Mouse (Mus musculus) lung, embryonic 14.5 days (tissue): Measurements from ENCODE around the gene Drosha. TPM values are rescaled to one million over a fixed set of nuclear protein-coding genes. Genes with fewer than 3 reads are reported as not detected.

Experiments
- ATAC-seq: fragments of 200-750 bp; cut with Nextera tagmentation; 2 replicates; pipeline ENCODE4 v1.8.0; 2017; ENCODE audit warnings: mild to moderate bottlenecking, moderate TSS enrichment, moderate library complexity; ENCODE audit not compliant: insufficient read depth
- DNase-seq: peaks from one replicate; pipeline ENCODE4 v3.0.0-alpha.2; 2015
- H3K27ac ChIP-seq: fragments of 300-500 bp; sonication (generic); 2 replicates; pipeline ENCODE4 v1.5.1; 2014; ENCODE audit warnings: low read depth, mild to moderate bottlenecking, moderate library complexity
- H3K27me3 ChIP-seq: fragments of 300-500 bp; sonication (generic); 2 replicates; pipeline ENCODE4 v1.6.1; 2014; ENCODE audit warnings: low read length, control low read depth; ENCODE audit not compliant: insufficient read depth
- H3K36me3 ChIP-seq: fragments of 300-500 bp; sonication (generic); 2 replicates; pipeline ENCODE4 v1.6.1; 2014; ENCODE audit warnings: control low read depth; ENCODE audit not compliant: insufficient read depth
- H3K4me1 ChIP-seq: fragments of 300-500 bp; sonication (generic); 2 replicates; pipeline ENCODE4 v1.6.1; 2014; ENCODE audit warnings: antibody characterized with exemption, control low read depth; ENCODE audit not compliant: insufficient read depth
- H3K4me2 ChIP-seq: fragments of 300-500 bp; sonication (generic); 2 replicates; pipeline ENCODE4 v1.6.1; 2014; ENCODE audit warnings: mild to moderate bottlenecking
- H3K4me3 ChIP-seq: fragments of 300-500 bp; sonication (generic); 2 replicates; pipeline ENCODE4 v1.5.1; 2014; ENCODE audit warnings: low read depth, low read length
- H3K9ac ChIP-seq: fragments of 300-500 bp; sonication (generic); 2 replicates; pipeline ENCODE4 v1.6.1; 2014
- H3K9me3 ChIP-seq: fragments of 300-500 bp; sonication (generic); 2 replicates; pipeline ENCODE4 v1.6.1; 2016; ENCODE audit warnings: low read depth, low read length, control low read depth
- CTCF ChIP-seq: IDR thresholded peaks from 2 replicates; pipeline ENCODE4 v1.5.1; 2016; ENCODE audit warnings: antibody characterized with exemption, low read depth
- WGBS: fragments of 180-500 bp; shearing (Covaris S2); extraction: QIAGEN DNeasy Blood & Tissue Kit; methylation state at CpG from one replicate; pipeline ENCODE4 v1.1.7; 2014; 5-methylcytosine and 5-hydroxymethylcytosine counted together
- polyA plus RNA-seq: library from polyadenylated mRNA; unstranded; fragments of >200 nt; fragmentation: Nextera tagmentation; extraction: Ambion mirVana; gene quantifications from 2 replicates; pipeline ENCODE4 v1.2.1, GENCODE M21; 2014

Gene Drosha
- polyA plus RNA-seq, 1 experiment from 2014 or later: 42.3 TPM

- H3K36me3 ChIP-seq: peaks cover 87% of the 10 kb centered on the region
- no peaks in the 10 kb centered on the region for H3K4me1 ChIP-seq
- no peaks in the 10 kb centered on the region for H3K9me3 ChIP-seq
- no peak for ATAC-seq
- no peak overlapping the region for H3K4me2 ChIP-seq
- H3K4me3 ChIP-seq: no peak overlapping the region
- H3K9ac ChIP-seq: no peak overlapping the region
- TF ChIP-seq CTCF: no peak
- 91% methylated on average over 11 of the region's 11 CpGs for WGBS
- H3K27ac ChIP-seq: no peak overlapping the region
- DNase-seq: no peak
- no peaks in the 10 kb centered on the region for H3K27me3 ChIP-seq
Measured at GRCm38 (mm10) chr15:12812646-12813045, 12.0 kb upstream of the Drosha start.

- no peaks in the 10 kb centered on the region for H3K4me1 ChIP-seq
- peaks cover 86% of the 10 kb centered on the region for H3K36me3 ChIP-seq
- H3K9me3 ChIP-seq: no peaks in the 10 kb centered on the region
- 88% methylated on average over 8 of the region's 8 CpGs for WGBS
- ATAC-seq (no peak), DNase-seq (no peak)
- H3K4me3 ChIP-seq: no peak overlapping the region
- no peak overlapping the region for H3K4me2 ChIP-seq
- H3K27me3 ChIP-seq: no peaks in the 10 kb centered on the region
- no peak for TF ChIP-seq CTCF
- no peak overlapping the region for H3K9ac ChIP-seq
- no peak overlapping the region for H3K27ac ChIP-seq
Measured at GRCm38 (mm10) chr15:12817592-12817991, 7.0 kb upstream of the Drosha start.

GRCm38 (mm10) chr15:12822416-12823395 is 1.9 kb upstream of the Drosha start:
- WGBS: 80% methylated on average over 9 of the region's 9 CpGs
- DNase-seq: no peak
- Histone ChIP-seq H3K4me3 (no peak overlapping the region), H3K36me3 (peaks cover 46% of the 10 kb centered on the region), H3K27ac (no peak overlapping the region), H3K9me3 (no peaks in the 10 kb centered on the region), H3K27me3 (no peaks in the 10 kb centered on the region), H3K4me1 (peaks cover 10% of the 10 kb centered on the region; the same call in 1 of the 2 replicates), H3K4me2 (peak overlapping the region; percentile 70), H3K9ac (no peak overlapping the region)
- no peak for TF ChIP-seq CTCF
- ATAC-seq: no peak

GRCm38 (mm10) chr15:12823455-12824119 is 1.0 kb upstream of the Drosha start:
- WGBS: 81% methylated on average over 2 of the region's 2 CpGs
- Histone ChIP-seq H3K4me1 (peaks cover 10% of the 10 kb centered on the region; the same call in 1 of the 2 replicates), H3K9me3 (no peaks in the 10 kb centered on the region), H3K27ac (peak overlapping the region; percentile 79; the same call in 1 of the 2 replicates), H3K4me2 (peak overlapping the region; percentile 70), H3K36me3 (peaks cover 46% of the 10 kb centered on the region), H3K9ac (peak overlapping the region; percentile 96), H3K4me3 (peak overlapping the region; percentile 94), H3K27me3 (no peaks in the 10 kb centered on the region)
- DNase-seq: no peak
- TF ChIP-seq CTCF: no peak
- ATAC-seq: no peak

GRCm38 (mm10) chr15:12824965-12825364 is 350 bp downstream of the Drosha start:
- peak; percentile 29 for ATAC-seq
- Histone ChIP-seq H3K4me1 (peaks cover 10% of the 10 kb centered on the region; the same call in 1 of the 2 replicates), H3K9me3 (no peaks in the 10 kb centered on the region), H3K4me3 (peak overlapping the region; percentile 94), H3K9ac (peak overlapping the region; percentile 86), H3K27me3 (no peaks in the 10 kb centered on the region), H3K36me3 (peaks cover 46% of the 10 kb centered on the region), H3K27ac (peak overlapping the region; percentile 69; the same call in 1 of the 2 replicates), H3K4me2 (peak overlapping the region; percentile 70)
- 0% methylated on average over 31 of the region's 31 CpGs for WGBS
- DNase-seq: peak; percentile 56
- TF ChIP-seq CTCF: 0 out of 2 replicates have a peak, but pooled peaks have one; percentile 2

GRCm38 (mm10) chr15:12825408-12825807 is 793 bp downstream of the Drosha start:
- peaks cover 44% of the 10 kb centered on the region for H3K36me3 ChIP-seq
- no peak for TF ChIP-seq CTCF

More at GRCm38 (mm10) chr15:12825408-12825807, 793 bp downstream of the Drosha start:
- DNase-seq (no peak), ATAC-seq (no peak)
- Histone ChIP-seq H3K9me3 (no peaks in the 10 kb centered on the region), H3K9ac (peak overlapping the region; percentile 86), H3K27ac (no peak overlapping the region), H3K4me3 (peak overlapping the region; percentile 94), H3K4me1 (peaks cover 10% of the 10 kb centered on the region; the same call in 1 of the 2 replicates), H3K27me3 (no peaks in the 10 kb centered on the region), H3K4me2 (peak overlapping the region; percentile 70)
- 49% methylated on average over 12 of the region's 12 CpGs for WGBS
